Mouse (Mus musculus): ENCODE data around the gene Rbpj. TPM values are rescaled to one million over a fixed set of nuclear protein-coding genes. Genes with fewer than 3 reads are reported as not detected.

The Rbpj gene
- polyA plus RNA-seq, 2 experiments, result 6.5 to 7.0 TPM

DNA sequence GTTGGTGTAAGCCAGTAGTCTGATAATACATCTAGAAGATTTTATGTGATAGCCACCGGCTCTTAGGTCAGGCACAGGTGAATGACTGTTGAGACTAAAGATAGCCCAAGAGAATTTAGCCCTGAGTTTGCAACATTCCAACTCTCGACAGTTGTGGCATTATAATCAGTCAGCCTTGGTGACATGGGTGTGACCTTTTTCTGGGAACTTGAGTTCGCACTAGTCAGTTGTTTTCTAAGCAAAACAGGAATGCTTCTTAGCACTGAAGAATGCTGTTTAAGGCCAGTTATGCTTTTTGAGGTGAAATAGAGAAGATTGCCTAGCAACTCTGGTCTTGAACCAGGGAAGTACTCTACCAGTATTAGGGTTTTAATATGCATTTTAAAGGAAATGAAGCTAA, 170.8 kb downstream of the Rbpj start:
- H3K9me3 ChIP-seq (ENCODE audit: control insufficient read depth, low read length), result no peaks in the 10 kb centered on the region
- H3K4me2 ChIP-seq (ENCODE audit: low read depth), result peak overlapping the region; percentile 18; the same call in 1 of the 2 replicates
- ATAC-seq (ENCODE audit: insufficient read depth) (peak; percentile 63; the same call in 1 of the 2 replicates), DNase-seq (ENCODE audit: low read depth in 3 of 3, low spot score in 3 of 3) (peak; percentile 20 to 56 (median 45))
- 7% methylated on average over 3 of the region's 3 CpGs for WGBS (ENCODE audit: insufficient replicate concordance)
- peak overlapping the region; percentile 17 for H3K27ac ChIP-seq
- no peaks in the 10 kb centered on the region for H3K27me3 ChIP-seq (ENCODE audit: control insufficient read depth, insufficient read depth, low read length)
- H3K4me3 ChIP-seq (ENCODE audit: insufficient read depth in 1 of 2, low read depth in 2 of 2, low read length in 2 of 2), result no peak overlapping the region
- no peaks in the 10 kb centered on the region for H3K36me3 ChIP-seq (replicated peaks; ENCODE audit: control insufficient read depth, insufficient read depth, low read depth)
- H3K4me1 ChIP-seq (replicated peaks; ENCODE audit: control insufficient read depth in 2 of 2, insufficient read depth in 2 of 2, low read length in 1 of 2), result peaks cover 7 to 11% of the 10 kb centered on the region in 2 experiments
- H3K9ac ChIP-seq (replicated peaks), result no peak overlapping the region
- no peak for TF ChIP-seq CTCF (IDR thresholded peaks at IDR 0.05; ENCODE audit: low read depth)
- no peak for TF ChIP-seq EP300 (IDR thresholded peaks at IDR 0.05; ENCODE audit: low read depth)

DNA sequence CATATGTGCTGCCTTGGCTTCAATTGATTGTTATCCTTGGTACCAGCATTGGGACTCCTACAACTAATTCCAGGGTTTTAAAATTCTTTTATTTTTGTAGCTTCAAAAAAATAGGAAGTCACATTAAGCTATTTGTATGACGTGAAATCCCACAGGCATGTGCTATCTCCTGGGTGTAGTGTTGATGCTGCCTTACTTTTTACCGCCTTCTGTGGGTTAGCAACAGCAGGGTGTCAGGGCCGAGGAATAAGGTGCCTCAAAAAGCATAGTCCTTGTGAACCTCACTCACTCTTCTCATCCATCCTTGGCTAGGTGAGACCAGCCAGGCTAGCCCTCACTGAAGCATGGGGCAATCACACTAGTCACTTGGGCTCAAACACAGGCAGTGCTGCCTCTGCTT, 171.3 kb downstream of the Rbpj start:
- WGBS (ENCODE audit: insufficient replicate concordance), result 47% methylated on average over 3 of the region's 3 CpGs
- H3K4me3 ChIP-seq (ENCODE audit: insufficient read depth in 1 of 2, low read depth in 2 of 2, low read length in 2 of 2), result no peak overlapping the region
- peak overlapping the region; percentile 17 for H3K27ac ChIP-seq
- H3K4me1 ChIP-seq (replicated peaks; ENCODE audit: control insufficient read depth in 2 of 2, insufficient read depth in 2 of 2, low read length in 1 of 2), result peaks cover 7 to 11% of the 10 kb centered on the region in 2 experiments
- no peak for DNase-seq (ENCODE audit: low read depth in 3 of 3, low spot score in 3 of 3)
- H3K9me3 ChIP-seq (ENCODE audit: control insufficient read depth, low read length), result no peaks in the 10 kb centered on the region
- no peaks in the 10 kb centered on the region for H3K27me3 ChIP-seq (ENCODE audit: control insufficient read depth, insufficient read depth, low read length)
- peak; percentile 35; the same call in 1 of the 2 replicates for ATAC-seq (ENCODE audit: insufficient read depth)
- no peak overlapping the region for H3K9ac ChIP-seq (replicated peaks)
- peak overlapping the region; percentile 18; the same call in 1 of the 2 replicates for H3K4me2 ChIP-seq (ENCODE audit: low read depth)
- TF ChIP-seq CTCF (IDR thresholded peaks at IDR 0.05; ENCODE audit: low read depth), result no peak
- no peak for TF ChIP-seq EP300 (IDR thresholded peaks at IDR 0.05; ENCODE audit: low read depth)
- no peaks in the 10 kb centered on the region for H3K36me3 ChIP-seq (replicated peaks; ENCODE audit: control insufficient read depth, insufficient read depth, low read depth)

DNA sequence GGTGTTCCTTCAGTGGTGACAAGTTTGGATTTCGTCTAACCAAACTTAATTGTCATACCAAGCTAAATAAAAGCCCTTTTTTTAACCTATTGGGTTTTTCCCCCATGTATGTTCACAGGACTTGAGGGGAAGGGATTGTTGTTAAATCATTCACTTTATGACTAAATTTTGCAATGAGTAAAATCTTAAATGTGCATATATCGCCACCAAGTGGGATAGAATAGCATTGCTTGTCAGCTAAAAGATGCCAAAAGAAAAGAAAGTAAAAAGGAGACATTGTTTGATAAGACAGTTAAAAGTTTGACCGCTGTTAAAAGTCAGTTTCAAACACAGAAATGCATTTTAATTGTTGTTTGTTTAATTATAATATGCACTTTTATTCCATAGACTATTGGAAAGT, 172.7 kb downstream of the Rbpj start:
- Histone ChIP-seq H3K36me3 (replicated peaks; ENCODE audit: control insufficient read depth, insufficient read depth, low read depth) (no peaks in the 10 kb centered on the region), H3K27ac (no peak overlapping the region), H3K4me2 (ENCODE audit: low read depth) (no peak overlapping the region), H3K9ac (replicated peaks) (no peak overlapping the region), H3K9me3 (ENCODE audit: control insufficient read depth, low read length) (no peaks in the 10 kb centered on the region), H3K4me3 (ENCODE audit: insufficient read depth in 1 of 2, low read depth in 2 of 2, low read length in 2 of 2) (no peak overlapping the region), H3K27me3 (ENCODE audit: control insufficient read depth, insufficient read depth, low read length) (no peaks in the 10 kb centered on the region), H3K4me1 (replicated peaks; ENCODE audit: control insufficient read depth in 2 of 2, insufficient read depth in 2 of 2, low read length in 1 of 2) (peaks cover 7 to 11% of the 10 kb centered on the region in 2 experiments)
- ATAC-seq (ENCODE audit: insufficient read depth) (no peak), DNase-seq (ENCODE audit: low read depth in 3 of 3, low spot score in 3 of 3) (peak in 2 of 3 experiments; percentile 9 to 23)
- 57% methylated on average over 3 of the region's 3 CpGs for WGBS (ENCODE audit: insufficient replicate concordance)
- TF ChIP-seq EP300 (IDR thresholded peaks at IDR 0.05; ENCODE audit: low read depth) (no peak), CTCF (IDR thresholded peaks at IDR 0.05; ENCODE audit: low read depth) (peak; percentile 35; the same call in 1 of the 2 replicates)

DNA sequence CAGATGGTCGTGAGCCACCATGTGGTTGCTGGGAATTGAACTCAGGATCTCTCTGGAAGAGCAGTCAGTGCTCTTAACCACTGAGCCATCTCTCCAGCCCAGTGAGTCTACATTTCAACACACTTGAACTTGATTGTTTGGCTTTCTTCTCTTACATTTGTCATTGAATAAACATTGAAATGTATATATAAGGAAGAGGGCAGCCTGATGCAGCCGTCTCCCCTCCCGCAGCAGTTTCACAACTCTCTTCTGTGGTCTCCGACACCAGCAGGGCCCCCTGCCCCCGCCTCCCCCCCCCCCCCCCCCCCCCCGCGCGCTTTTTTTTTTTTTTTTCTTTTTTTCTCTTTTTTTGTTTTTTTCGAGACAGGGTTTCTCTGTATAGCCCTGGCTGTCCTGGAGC, 180.7 kb downstream of the Rbpj start:
- TF ChIP-seq CTCF (IDR thresholded peaks at IDR 0.05; ENCODE audit: low read depth) (no peak), EP300 (IDR thresholded peaks at IDR 0.05; ENCODE audit: low read depth) (no peak)
- Histone ChIP-seq H3K27ac (no peak overlapping the region), H3K4me2 (ENCODE audit: low read depth) (no peak overlapping the region), H3K36me3 (replicated peaks; ENCODE audit: control insufficient read depth, insufficient read depth, low read depth) (peaks cover 2% of the 10 kb centered on the region; the same call in 1 of the 2 replicates), H3K9ac (replicated peaks) (no peak overlapping the region), H3K4me1 (replicated peaks; ENCODE audit: control insufficient read depth in 2 of 2, insufficient read depth in 2 of 2, low read length in 1 of 2) (no peaks in the 10 kb centered on the region), H3K27me3 (ENCODE audit: control insufficient read depth, insufficient read depth, low read length) (no peaks in the 10 kb centered on the region), H3K4me3 (ENCODE audit: insufficient read depth in 1 of 2, low read depth in 2 of 2, low read length in 2 of 2) (no peak overlapping the region), H3K9me3 (ENCODE audit: control insufficient read depth, low read length) (no peaks in the 10 kb centered on the region)
- DNase-seq (ENCODE audit: low read depth in 3 of 3, low spot score in 3 of 3) (no peak), ATAC-seq (ENCODE audit: insufficient read depth) (no peak)
- WGBS (ENCODE audit: insufficient replicate concordance), result 82% methylated on average over 5 of the region's 9 CpGs

DNA sequence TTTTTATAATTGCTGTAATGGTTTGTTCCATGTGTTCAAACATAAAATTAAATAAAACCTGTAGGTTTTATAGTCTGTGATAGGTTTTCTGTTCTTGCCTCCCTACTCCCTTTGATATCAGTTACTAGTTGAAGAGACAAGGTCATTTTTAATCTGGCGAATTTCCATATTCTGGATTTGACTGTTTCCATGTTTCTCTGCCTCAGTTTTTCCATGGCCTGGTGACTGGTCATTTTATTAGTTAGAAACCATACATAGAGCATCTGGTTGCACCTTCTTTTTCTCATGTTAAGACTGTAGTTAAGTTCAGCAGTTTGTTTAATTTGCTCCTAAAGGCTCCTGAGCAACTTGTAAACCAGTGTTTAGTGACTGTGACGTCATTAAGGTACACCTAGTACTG, 181.4 kb downstream of the Rbpj start:
- Histone ChIP-seq H3K4me3 (ENCODE audit: insufficient read depth in 1 of 2, low read depth in 2 of 2, low read length in 2 of 2) (no peak overlapping the region), H3K27me3 (ENCODE audit: control insufficient read depth, insufficient read depth, low read length) (no peaks in the 10 kb centered on the region), H3K36me3 (replicated peaks; ENCODE audit: control insufficient read depth, insufficient read depth, low read depth) (peaks cover 2% of the 10 kb centered on the region; the same call in 1 of the 2 replicates), H3K4me1 (replicated peaks; ENCODE audit: control insufficient read depth in 2 of 2, insufficient read depth in 2 of 2, low read length in 1 of 2) (no peaks in the 10 kb centered on the region), H3K9me3 (ENCODE audit: control insufficient read depth, low read length) (no peaks in the 10 kb centered on the region), H3K4me2 (ENCODE audit: low read depth) (no peak overlapping the region), H3K9ac (replicated peaks) (no peak overlapping the region), H3K27ac (no peak overlapping the region)
- 71% methylated on average over 2 of the region's 2 CpGs for WGBS (ENCODE audit: insufficient replicate concordance)
- DNase-seq (ENCODE audit: low read depth in 3 of 3, low spot score in 3 of 3) (no peak), ATAC-seq (ENCODE audit: insufficient read depth) (no peak)
- no peak for TF ChIP-seq EP300 (IDR thresholded peaks at IDR 0.05; ENCODE audit: low read depth)
